Mouse (Mus musculus) bone marrow macrophage, adult 2 months (primary cell): ENCODE results near the gene Wdr66.
"Not testable (repeated sequence)": the region's sequence is repeated elsewhere in the genome, so short reads cannot be mapped to it uniquely, and the experiment has no call there.

Experiments used
- CTCF ChIP-seq: IDR thresholded peaks from 2 replicates; pipeline ENCODE4 v1.5.1; 2012; ENCODE audit warnings: low read depth, mild to moderate bottlenecking, low read length, moderate library complexity
- POLR2A ChIP-seq: IDR thresholded peaks from 2 replicates; pipeline ENCODE4 v1.6.1; 2012; ENCODE audit warnings: mild to moderate bottlenecking, low read depth, low read length, borderline replicate concordance

- TF ChIP-seq POLR2A, CTCF: not testable (repeated sequence)
Measured at GRCm38 (mm10) chr5:123223861-123224260, 28.0 kb upstream of the Wdr66 start.
